Mouse (Mus musculus): ENCODE measurements at regions not wholly inside any gene's neighbourhood (a gene's known extent, or its start where the extent isn't known, plus 50 kb on each side); places are given as distances from the start of the nearest gene placed in this dataset.

DNA sequence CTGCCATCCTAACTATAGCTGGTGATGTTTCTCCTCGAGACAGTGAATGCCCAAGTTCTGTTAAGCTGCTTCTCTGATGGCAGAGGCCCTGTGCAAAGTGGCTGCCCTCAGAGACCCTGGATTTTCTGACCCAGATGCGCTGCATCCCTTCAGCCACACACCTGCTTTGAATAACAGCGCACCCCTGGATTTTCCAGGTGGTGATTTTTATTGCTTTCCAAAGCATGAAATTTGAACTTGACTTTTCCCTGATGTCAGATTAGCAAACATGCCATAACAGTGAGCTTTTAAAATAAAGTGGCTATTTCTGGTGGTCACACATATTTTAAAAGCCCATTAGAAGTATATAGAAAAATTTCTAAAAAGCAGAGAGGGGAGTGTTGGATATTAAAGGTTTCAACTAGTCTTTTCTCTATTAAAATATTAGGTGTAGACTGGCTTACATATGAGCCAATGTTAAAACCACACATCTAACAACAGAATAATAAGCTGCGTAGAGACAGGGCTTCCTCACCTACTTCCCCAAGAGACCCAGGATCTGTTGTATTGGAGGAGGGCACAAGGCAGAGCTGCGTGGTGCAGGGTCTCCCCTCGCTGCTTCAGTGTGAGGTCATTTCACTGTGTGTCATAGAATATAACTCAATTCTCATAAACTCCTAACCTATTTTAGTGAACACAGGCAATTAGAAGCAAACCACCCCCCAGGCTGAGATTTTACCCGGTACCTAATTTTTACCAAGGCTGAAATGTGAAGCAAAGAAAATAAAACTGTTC lies 280.3 kb downstream of the Ccdc91 start:
- no peak for DNase-seq (ENCODE audit: low spot score in 2 of 2)

GRCm38 (mm10) chr6:147759485-147759884 lies 283.9 kb downstream of the Ccdc91 start:
- DNase-seq (ENCODE audit: low spot score in 2 of 2): no peak

GRCm38 (mm10) chr6:147760113-147760512 lies 284.5 kb downstream of the Ccdc91 start:
- no peak for DNase-seq (ENCODE audit: low spot score in 2 of 2)

DNA sequence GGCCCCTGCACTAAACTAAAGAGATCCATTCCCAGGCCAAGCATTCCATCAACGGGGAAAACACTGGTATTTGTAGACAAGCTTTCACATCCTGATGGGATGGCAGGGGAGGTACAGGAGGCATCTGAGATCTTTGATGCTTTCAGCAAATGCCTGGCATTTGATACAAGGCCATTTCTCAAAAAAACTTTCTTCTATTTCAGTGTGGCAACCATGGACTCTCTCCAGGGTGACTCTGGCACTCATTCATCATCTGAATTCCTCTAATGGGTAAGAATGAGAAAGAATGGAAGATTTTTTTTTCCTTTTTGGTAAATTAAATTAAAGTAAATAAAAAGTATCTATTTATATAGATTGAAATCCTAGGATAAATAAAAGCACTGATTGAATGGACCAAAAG lies 281.8 kb upstream of the Far2 start:
- no peak for DNase-seq (ENCODE audit: low spot score in 2 of 2)

DNA sequence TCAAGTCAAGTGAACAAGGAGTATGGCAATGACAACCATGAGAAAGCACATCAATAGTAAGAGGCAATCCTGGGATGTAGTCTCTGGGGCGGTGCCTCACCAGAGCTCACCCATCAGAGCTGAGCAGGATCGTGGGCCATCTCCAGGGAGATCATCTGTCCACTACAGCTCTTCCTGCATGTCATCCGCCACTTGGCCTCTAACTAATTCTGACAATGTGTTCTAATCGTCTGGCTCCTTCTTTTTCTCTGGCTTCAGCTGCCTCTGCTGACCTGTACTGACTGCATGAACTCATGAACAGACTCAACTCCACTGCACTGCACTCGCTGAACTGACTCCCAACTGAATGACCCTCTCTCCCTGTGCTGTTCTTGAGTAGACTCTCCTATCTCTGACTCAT lies 277.9 kb upstream of the Far2 start:
- DNase-seq (ENCODE audit: low spot score in 2 of 2): no peak

GRCm38 (mm10) chr6:147770034-147770433 lies 277.0 kb upstream of the Far2 start:
- DNase-seq (ENCODE audit: low spot score in 2 of 2): no peak

DNA sequence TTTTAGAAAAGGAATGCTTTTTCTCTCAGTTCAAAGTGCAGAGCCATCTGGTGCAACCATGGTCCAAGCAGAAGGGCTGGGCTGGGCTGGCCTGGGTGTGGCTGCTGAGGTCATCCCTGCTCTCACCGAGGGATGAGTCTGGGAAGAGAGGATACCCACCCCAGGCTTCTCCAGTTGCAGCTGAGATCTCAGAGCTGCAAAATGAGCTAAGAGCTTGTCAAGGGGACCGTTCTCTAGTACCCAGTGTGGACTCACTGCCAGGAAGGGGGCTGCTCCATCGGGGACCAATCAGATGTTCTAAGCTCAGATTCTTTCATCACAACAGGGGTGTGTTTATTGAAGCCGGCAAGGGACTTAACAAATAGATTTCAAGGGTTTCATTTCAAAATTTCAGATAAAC lies 275.6 kb upstream of the Far2 start:
- no peak for DNase-seq (ENCODE audit: low spot score in 2 of 2)

GRCm38 (mm10) chr6:147773904-147774303 lies 273.2 kb upstream of the Far2 start:
- DNase-seq (ENCODE audit: low spot score in 2 of 2): no peak

GRCm38 (mm10) chr6:147774626-147775025 lies 272.4 kb upstream of the Far2 start:
- DNase-seq (ENCODE audit: low spot score in 2 of 2): no peak

DNA sequence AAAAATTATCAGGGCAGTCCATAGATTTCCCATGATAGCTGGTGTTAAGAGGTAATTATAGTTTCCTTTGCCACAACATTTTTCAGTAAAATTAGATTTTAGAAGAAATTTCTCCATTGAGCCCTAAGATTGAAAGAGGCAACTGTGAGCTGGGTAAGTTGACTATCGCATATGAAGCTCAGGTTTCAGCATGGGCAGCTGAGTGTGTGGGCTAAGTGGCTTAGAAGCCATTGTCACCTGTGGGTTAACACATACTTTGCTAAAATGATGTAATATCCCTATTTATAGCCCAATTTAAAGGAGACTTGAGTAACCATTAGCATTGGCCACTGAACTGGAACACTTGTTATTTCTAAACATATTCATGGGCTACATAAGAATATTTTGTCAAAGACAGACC lies 267.6 kb upstream of the Far2 start:
- no peak for DNase-seq (ENCODE audit: low spot score in 2 of 2)

GRCm38 (mm10) chr6:147784249-147784648 lies 262.8 kb upstream of the Far2 start:
- no peak for DNase-seq (ENCODE audit: low spot score in 2 of 2)

- DNase-seq (ENCODE audit: low spot score in 2 of 2): no peak
Observed at GRCm38 (mm10) chr6:147784854-147785253, 262.2 kb upstream of the Far2 start.

DNA sequence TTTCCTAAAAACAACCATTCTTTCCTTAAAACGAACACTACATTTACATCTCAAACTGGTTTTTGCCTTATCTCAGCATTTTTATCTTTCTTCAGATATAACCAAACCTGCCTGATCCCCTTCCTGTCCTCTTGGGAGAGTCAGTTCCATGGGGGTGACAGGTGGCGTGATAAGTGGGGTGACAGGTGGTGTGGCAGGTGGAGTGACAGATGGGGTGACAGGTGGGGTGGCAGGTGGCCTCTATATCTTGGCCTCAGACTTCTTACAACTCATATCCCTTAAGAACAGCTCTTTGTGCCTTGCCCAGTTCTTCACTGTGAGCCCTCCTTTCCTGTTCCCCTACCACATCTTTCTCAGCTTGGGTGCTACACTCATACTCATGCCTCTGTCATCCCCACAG lies 259.0 kb upstream of the Far2 start:
- no peak for DNase-seq (ENCODE audit: low spot score in 2 of 2)

DNA sequence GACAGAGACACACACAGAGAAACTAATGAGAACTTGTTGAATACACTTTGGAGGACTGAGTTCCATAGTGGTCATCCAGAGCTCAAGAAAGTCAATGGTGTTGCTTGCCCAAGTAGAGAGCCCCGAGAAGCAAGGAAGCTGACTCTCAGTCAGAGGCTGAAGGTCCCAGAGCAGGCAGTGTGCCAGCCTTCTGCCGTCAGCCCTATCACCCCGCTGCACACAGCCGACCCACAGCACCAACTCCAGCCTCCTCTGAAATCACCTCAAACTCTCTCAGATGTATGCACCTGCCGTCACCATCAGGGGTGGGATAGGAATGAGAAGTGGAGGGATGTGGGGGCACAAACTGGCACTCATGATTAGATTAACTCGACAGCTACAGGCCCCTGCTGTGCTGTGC lies 257.9 kb upstream of the Far2 start:
- DNase-seq (ENCODE audit: low spot score in 2 of 2): no peak

DNA sequence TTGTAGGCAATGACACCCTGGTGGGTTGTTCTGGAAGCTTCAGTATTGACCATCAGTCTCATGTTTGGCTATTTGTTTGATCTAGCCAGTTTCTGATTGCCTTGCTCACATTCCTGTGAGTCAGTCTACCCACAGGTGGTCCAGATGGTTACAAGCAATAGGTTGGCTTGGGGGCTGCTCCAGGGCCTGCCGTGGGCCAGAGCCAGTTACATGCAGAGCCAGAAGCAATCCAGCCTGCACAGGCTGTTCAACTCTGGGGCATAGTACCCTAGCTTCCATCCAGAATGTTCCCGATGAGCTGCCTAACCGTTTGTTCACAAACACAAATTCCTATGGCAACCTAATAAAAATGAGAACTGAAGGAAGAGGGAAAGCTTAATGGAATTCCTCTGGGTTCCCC lies 253.2 kb upstream of the Far2 start:
- DNase-seq (ENCODE audit: low spot score in 2 of 2): peak in 1 of 2 experiments; percentile 10

GRCm38 (mm10) chr6:147794351-147794750 lies 252.7 kb upstream of the Far2 start:
- no peak for DNase-seq (ENCODE audit: low spot score in 2 of 2)

DNA sequence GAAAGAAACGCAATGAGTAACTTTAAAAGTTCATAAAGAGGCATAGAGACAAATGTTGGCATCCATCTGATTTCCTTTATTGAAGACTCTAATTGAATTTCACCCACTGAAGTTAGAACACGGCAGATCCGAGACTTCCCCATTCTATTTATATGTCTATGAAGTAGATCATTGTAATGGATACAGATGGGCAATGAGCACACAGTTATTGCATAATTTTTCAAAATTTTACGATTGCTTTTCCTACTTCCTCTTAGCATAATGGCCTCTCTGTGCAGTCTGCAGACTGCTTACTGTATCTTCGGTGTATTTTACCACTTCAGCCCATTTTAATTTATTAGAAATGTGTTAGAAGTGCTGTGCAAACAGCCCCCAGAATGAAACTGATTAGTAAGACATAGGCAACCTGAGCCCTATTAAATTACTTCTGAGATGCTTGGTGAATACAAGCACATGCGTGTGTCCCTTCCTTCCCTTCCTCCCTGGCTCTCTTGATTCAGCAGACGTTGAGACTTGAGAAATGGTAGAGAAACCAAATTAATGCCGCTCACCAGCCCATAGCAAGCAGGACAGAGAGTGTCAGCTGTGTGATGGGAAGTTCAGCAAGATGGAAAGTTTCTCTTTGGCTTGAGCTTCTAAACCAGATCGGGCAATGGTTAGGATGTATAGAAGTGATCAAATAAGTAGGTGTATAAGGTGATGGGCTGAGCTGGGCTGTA lies 247.9 kb upstream of the Far2 start:
- no peak for DNase-seq (ENCODE audit: low spot score in 2 of 2)

- no peak for DNase-seq (ENCODE audit: low spot score in 2 of 2)
Observed at GRCm38 (mm10) chr6:147799861-147800260, 247.2 kb upstream of the Far2 start.

GRCm38 (mm10) chr6:147800846-147801245 lies 246.2 kb upstream of the Far2 start:
- DNase-seq (ENCODE audit: low spot score in 2 of 2): no peak

GRCm38 (mm10) chr6:147803893-147804292 lies 243.2 kb upstream of the Far2 start:
- no peak for DNase-seq (ENCODE audit: low spot score in 2 of 2)

GRCm38 (mm10) chr6:147810710-147811109 lies 236.3 kb upstream of the Far2 start:
- DNase-seq (ENCODE audit: low spot score in 2 of 2): peak; percentile 32 to 44

- no peak for DNase-seq (ENCODE audit: low spot score in 2 of 2)
Observed at GRCm38 (mm10) chr6:147816861-147817260, 230.2 kb upstream of the Far2 start.

- no peak for DNase-seq (ENCODE audit: low spot score in 2 of 2)
Observed at GRCm38 (mm10) chr6:147817262-147817661, 229.8 kb upstream of the Far2 start.
